Mouse (Mus musculus) olfactory bulb, adult 2 months (tissue): ENCODE results near the gene Nme8. TPM values are rescaled to one million over a fixed set of nuclear protein-coding genes. Genes with fewer than 3 reads are reported as not detected.

ENCODE experiments used
- H3K27ac ChIP-seq: fragments of 200-500 bp; 2 replicates; pipeline ENCODE4 v1.5.1; 2012; ENCODE audit warnings: low read depth, low read length; ENCODE audit not compliant: insufficient read depth
- H3K4me1 ChIP-seq: fragments of 200-500 bp; 2 replicates; pipeline ENCODE4 v1.6.1; 2012; ENCODE audit warnings: low read length; ENCODE audit not compliant: control insufficient read depth, insufficient read depth
- H3K4me3 ChIP-seq: fragments of 200-500 bp; 2 replicates; pipeline ENCODE4 v1.5.1; 2012; ENCODE audit warnings: mild to moderate bottlenecking, low read depth, low read length, moderate library complexity; ENCODE audit not compliant: insufficient read depth
- CTCF ChIP-seq: fragments of 200-500 bp; IDR thresholded peaks from 2 replicates; pipeline ENCODE4 v1.5.1; 2012; ENCODE audit warnings: low read depth, mild to moderate bottlenecking, low read length, moderate library complexity; ENCODE audit not compliant: insufficient read depth
- POLR2A ChIP-seq: fragments of 200-500 bp; IDR thresholded peaks from 2 replicates; pipeline ENCODE4 v1.6.1; 2012; ENCODE audit warnings: mild to moderate bottlenecking, low read depth, low read length, moderate library complexity; ENCODE audit not compliant: insufficient read depth
- WGBS: fragments of 180-500 bp; shearing (Covaris S2); methylation state at CpG from one replicate; pipeline ENCODE4 v1.1.7; 2018; 5-methylcytosine and 5-hydroxymethylcytosine counted together
- polyA plus RNA-seq: library from polyadenylated mRNA; stranded (reverse); fragments of >200 nt; gene quantifications from 2 replicates; pipeline ENCODE4 v1.2.4, GENCODE M21; 2012; ENCODE audit warnings: low replicate concordance; ENCODE audit not compliant: missing spikeins, insufficient read depth, insufficient read length

The Nme8 gene
- not detected in 2 replicates for polyA plus RNA-seq

GRCm38 (mm10) chr13:19697790-19698189 is at the start of gene Nme8:
TSS of gene Nme8 (minus strand) at chr13:19697794.
- Histone ChIP-seq H3K4me3 (no peak within 1 kb of the TSS), H3K4me1 (peaks cover 5% of the 10 kb centered on the region; the same call in 1 of the 2 replicates), H3K27ac (no peak within 1 kb of the TSS)
- TF ChIP-seq POLR2A, result no peak
- no peak for TF ChIP-seq CTCF
- 40% methylated on average over 7 of the region's 7 CpGs for WGBS

GRCm38 (mm10) chr13:19745741-19746140 is 48.1 kb upstream of the Nme8 start:
- Histone ChIP-seq H3K4me1 (no peaks in the 10 kb centered on the region), H3K4me3 (no peak overlapping the region), H3K27ac (no peak overlapping the region)
- 63% methylated on average over 2 of the region's 2 CpGs for WGBS
- no peak for TF ChIP-seq CTCF
- TF ChIP-seq POLR2A, result no peak

DNA sequence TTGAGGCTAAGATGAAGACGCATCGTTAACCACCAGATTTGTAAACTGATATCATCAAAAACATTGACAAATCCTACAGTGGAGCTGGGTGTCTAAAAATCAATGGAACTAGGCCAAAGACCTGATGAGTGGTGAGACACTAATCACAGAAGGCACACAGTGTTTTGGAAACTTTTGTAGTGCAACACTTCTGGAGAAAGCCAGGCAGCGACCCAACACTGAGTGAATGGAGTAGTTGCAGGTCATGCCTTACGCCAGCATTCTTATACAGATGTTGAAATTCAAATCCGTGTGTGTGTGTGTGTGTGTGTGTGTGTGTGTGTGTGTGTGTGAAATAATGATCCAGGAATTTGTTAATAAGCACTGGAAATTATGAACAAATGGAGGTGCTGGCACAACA is 46.9 kb upstream of the Nme8 start:
- Histone ChIP-seq H3K27ac (no peak overlapping the region), H3K4me3 (no peak overlapping the region), H3K4me1 (no peaks in the 10 kb centered on the region)
- 85% methylated on average over 5 of the region's 5 CpGs for WGBS
- no peak for TF ChIP-seq POLR2A

DNA sequence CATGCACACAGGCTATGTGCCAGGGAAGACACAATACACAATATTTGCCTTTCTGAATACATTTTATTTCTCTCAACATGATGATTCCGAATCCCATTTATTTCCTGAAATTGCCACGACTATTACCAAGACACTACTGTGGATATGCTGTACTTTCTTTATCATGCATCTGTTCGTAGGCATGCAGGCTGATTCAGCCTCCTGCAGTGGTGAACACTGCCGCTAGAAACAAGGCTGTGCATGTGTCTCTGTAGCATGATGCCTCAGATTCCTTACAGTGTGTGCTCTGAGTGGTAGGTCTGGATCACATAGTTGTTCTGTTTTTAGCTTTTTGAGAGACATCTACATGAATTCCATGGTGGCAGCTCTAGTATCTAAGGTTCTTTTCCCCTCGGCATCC is 37.0 kb upstream of the Nme8 start:
- no peak overlapping the region for H3K27ac ChIP-seq
- no peak overlapping the region for H3K4me3 ChIP-seq
- 66% methylated on average over 5 of the region's 5 CpGs for WGBS
- TF ChIP-seq POLR2A (no peak), CTCF (no peak)
- H3K4me1 ChIP-seq, result peaks cover 2% of the 10 kb centered on the region; the same call in 1 of the 2 replicates

GRCm38 (mm10) chr13:19730826-19731225 is 33.2 kb upstream of the Nme8 start:
- H3K4me1 ChIP-seq, result peaks cover 2% of the 10 kb centered on the region; the same call in 1 of the 2 replicates
- WGBS, result 80% methylated on average over 2 of the region's 2 CpGs
- no peak overlapping the region for H3K4me3 ChIP-seq
- H3K27ac ChIP-seq, result no peak overlapping the region
- TF ChIP-seq POLR2A (no peak), CTCF (no peak)

- no peak overlapping the region for H3K27ac ChIP-seq
- TF ChIP-seq POLR2A, result no peak
- TF ChIP-seq CTCF, result no peak
- no peak overlapping the region for H3K4me3 ChIP-seq
- WGBS, result 41% methylated on average over 5 of the region's 5 CpGs
- no peaks in the 10 kb centered on the region for H3K4me1 ChIP-seq
Observed at GRCm38 (mm10) chr13:19718954-19719353, 21.4 kb upstream of the Nme8 start.

- TF ChIP-seq POLR2A, result no peak
- TF ChIP-seq CTCF, result no peak
- H3K4me3 ChIP-seq, result no peak overlapping the region
- no peaks in the 10 kb centered on the region for H3K4me1 ChIP-seq
- WGBS, result 52% methylated on average over 2 of the region's 2 CpGs
- no peak overlapping the region for H3K27ac ChIP-seq
Observed at GRCm38 (mm10) chr13:19717201-19717600, 19.6 kb upstream of the Nme8 start.

DNA sequence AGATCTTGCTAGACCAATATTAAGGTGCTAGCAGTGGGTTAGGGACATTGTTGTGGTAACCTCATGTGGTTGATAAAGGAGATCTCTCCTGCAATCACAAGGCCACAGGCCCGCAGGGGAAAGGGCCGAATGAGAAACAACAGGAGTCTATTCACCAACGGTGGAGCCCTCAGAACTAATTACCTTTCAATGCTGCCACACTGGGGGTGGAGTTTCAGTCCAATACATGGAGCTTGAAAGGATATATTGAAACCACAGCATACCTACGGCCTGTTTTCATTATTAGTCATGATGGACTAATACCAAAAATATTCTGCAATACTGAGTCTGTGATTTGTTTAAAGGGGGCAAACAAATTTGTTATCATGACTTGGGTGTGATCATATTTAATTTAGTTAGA is 6.2 kb upstream of the Nme8 start:
- WGBS, result 48% methylated on average over 4 of the region's 4 CpGs
- Histone ChIP-seq H3K27ac (no peak overlapping the region), H3K4me3 (no peak overlapping the region), H3K4me1 (peaks cover 5% of the 10 kb centered on the region; the same call in 1 of the 2 replicates)
- TF ChIP-seq POLR2A (no peak), CTCF (no peak)

DNA sequence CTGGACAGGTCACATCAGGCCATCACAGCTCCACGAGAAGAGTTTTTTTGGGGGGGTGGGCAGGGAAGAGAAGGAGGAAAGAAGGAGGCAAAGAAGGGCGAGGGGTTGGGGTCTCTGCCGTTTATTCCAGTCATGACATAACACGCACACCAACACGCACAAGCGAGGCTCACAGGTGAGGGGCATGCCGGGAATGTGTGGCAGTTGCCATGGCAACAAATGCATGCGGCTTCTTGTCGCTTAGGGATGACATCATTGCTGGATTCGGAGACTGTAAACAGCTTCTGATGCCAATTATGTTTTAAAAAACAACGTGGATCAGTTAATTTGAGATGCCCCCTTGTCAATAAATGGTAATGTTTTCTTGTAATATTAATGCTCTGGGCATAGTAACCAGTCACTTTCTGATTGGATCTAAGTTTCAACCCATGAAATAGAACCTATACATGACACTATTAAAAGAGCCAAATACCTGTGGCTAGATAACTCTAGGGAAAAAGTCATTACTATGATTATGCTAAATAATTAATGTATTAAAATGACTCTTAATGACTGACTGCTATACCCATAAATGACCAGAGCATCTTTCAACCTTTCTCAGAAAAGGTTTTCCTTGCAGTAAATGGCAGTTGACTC is 4.0 kb upstream of the Nme8 start:
- Histone ChIP-seq H3K27ac (no peak overlapping the region), H3K4me3 (peak overlapping the region; percentile 30; the same call in 1 of the 2 replicates), H3K4me1 (peaks cover 5% of the 10 kb centered on the region; the same call in 1 of the 2 replicates)
- WGBS, result 25% methylated on average over 11 of the region's 11 CpGs
- TF ChIP-seq POLR2A (no peak), CTCF (no peak)
